Mouse (Mus musculus): ENCODE results near the gene Ndufb6.

DNA sequence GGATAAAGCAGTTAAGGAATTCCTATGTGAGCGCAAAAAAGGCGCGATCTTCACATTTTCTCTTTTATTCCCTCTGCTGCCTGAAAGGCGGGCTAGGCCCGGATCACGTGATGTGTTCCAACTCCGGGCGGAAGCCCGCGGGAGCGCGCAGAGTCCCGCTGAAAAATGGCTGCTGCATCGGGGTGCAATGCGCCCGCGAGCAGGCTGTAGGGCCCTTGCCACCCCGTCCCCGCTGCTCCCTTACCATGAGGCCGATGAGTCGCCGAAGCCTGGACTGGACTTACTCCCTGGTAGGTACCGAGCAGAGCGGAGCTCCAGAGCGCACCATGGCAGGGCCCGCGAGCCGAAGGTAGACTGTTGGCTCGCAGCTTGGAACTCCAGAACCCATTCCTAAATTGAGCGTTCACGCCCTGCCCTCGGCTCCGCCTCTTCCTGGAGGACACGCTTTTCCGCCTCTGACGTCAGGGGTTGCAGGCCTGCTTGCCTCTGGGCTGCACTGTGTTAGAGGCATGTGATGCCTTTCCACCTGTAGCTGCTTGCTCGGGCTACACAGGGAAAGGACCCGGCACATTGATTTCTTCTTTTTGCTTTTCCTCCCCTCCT is 9.7 kb downstream of the Ndufb6 start, which contains the start of the genes Smim27 and Topors:
- TF ChIP-seq CTCF (IDR thresholded peaks at IDR 0.05; ENCODE audit: insufficient read depth, low read length) (no peak), POLR2A (IDR thresholded peaks at IDR 0.05; ENCODE audit: borderline replicate concordance, extremely low read depth, low read depth, low read length) (peak; percentile 98)

Data from lung, adult 2 months (tissue).